Mouse (Mus musculus): Measurements from ENCODE around the gene Gm21258. TPM values are rescaled to one million over a fixed set of nuclear protein-coding genes. Genes with fewer than 3 reads are reported as not detected.
"Not testable (repeated sequence)": the region's sequence is repeated elsewhere in the genome, so short reads cannot be mapped to it uniquely, and the experiment has no call there.

The Gm21258 gene
- total RNA-seq (2021): not detected in 2 replicates
- long read RNA-seq, experiment 1: 0 reads
- long read RNA-seq, experiment 2: 0 reads

- not testable (repeated sequence) for DNase-seq
These were observed at the start of gene Gm21258 for GRCm38 (mm10) chrY:52779740-52780139. Gene Gm21258 (plus strand): TSS chrY:52780040.

Data from adrenal gland, postnatal 14 days (tissue).